Mouse (Mus musculus): ENCODE measurements at regions not wholly inside any gene's neighbourhood (a gene's known extent, or its start where the extent isn't known, plus 50 kb on each side); places are given as distances from the start of the nearest gene placed in this dataset.

- TF ChIP-seq POLR2A (IDR thresholded peaks at IDR 0.05; ENCODE audit: borderline replicate concordance, extremely low read depth, low read depth, low read length) (no peak), CTCF (IDR thresholded peaks at IDR 0.05; ENCODE audit: insufficient read depth, low read length) (no peak)
Observed at GRCm38 (mm10) chr14:73452321-73453082, 57.3 kb upstream of the Med4 start.
